Mouse (Mus musculus): Measurements from ENCODE around the gene Dhrs7b.

- no peak for TF ChIP-seq POLR2A (IDR thresholded peaks at IDR 0.05; ENCODE audit: insufficient read depth, low read depth, low read length)
- no peak for TF ChIP-seq CTCF (IDR thresholded peaks at IDR 0.05; ENCODE audit: insufficient read depth, low read depth, low read length)
Measured at GRCm38 (mm10) chr11:60871409-60871808, 41.0 kb downstream of the Dhrs7b start.
